In genomic region chr10:34205825-34206224, GRCm38 (mm10) we compare ENCODE assay signal across 8 mouse cellular contexts. TPM values are rescaled to one million over a fixed set of nuclear protein-coding genes. Genes with fewer than 3 reads are reported as not detected.
DNase-seq lines count a peak whose midpoint lies in the region; ATAC-seq and TF ChIP-seq lines count a peak whose summit lies in the region.

No protein-coding gene starts in this region.

- intact Hi-C loops in heart, adult 2 months (cut with DNase I) = no loop called here
- intact Hi-C loops in heart, postnatal 36 days (cut with DNase I) = loop anchor here (2.0 to 5.0 kb wide), 3 partner anchors 21 to 79 kb away; partner anchors contain the start of genes Calhm6 and Tspyl1

- no peak for TF ChIP-seq POLR2A in heart, adult 2 months (IDR thresholded peaks at IDR 0.05; ENCODE audit: insufficient read depth, low read depth, low read length)
- TF ChIP-seq POLR2A in bone marrow macrophage, adult 2 months (IDR thresholded peaks at IDR 0.05; ENCODE audit: borderline replicate concordance, low read depth, low read length) = no peak

- H3K79me2 ChIP-seq in heart, adult 2 months (replicated peaks; ENCODE audit: control insufficient read depth, insufficient read depth, low read length) = no peaks in the 10 kb centered on the region

- peak overlapping the region; percentile 23; the same call in 1 of the 2 replicates for H3K4me2 ChIP-seq in kidney, postnatal 0 days (ENCODE audit: low read length)
- peak overlapping the region; percentile 16; the same call in 1 of the 2 replicates for H3K4me2 ChIP-seq in liver, embryonic 12.5 days

- 0 out of 2 replicates have a peak, but pooled peaks have one; percentile 4 for TF ChIP-seq CTCF in heart, adult 2 months (IDR thresholded peaks at IDR 0.05)
- TF ChIP-seq CTCF in kidney, postnatal 0 days (IDR thresholded peaks at IDR 0.05; ENCODE audit: low read depth) = no peak
- no peak for TF ChIP-seq CTCF in bone marrow macrophage, adult 2 months (IDR thresholded peaks at IDR 0.05; ENCODE audit: low read depth, low read length)

- TF ChIP-seq EP300 in heart, adult 2 months (IDR thresholded peaks at IDR 0.05; ENCODE audit: insufficient read depth, low read depth, low read length) = no peak

- DNase-seq in heart, adult 2 months = no peak
- DNase-seq in heart, postnatal 36 days = no peak
- no peak for DNase-seq in kidney, postnatal 0 days (ENCODE audit: low spot score)
- DNase-seq in kidney, postnatal 4 days = no peak
- no peak for DNase-seq in frontal cortex, adult 2 months (ENCODE audit: extremely low spot score in 1 of 2, low spot score in 1 of 2)

- no peak overlapping the region; the same call in 1 of the 2 replicates for H3K27ac ChIP-seq in heart, adult 2 months
- no peak overlapping the region for H3K27ac ChIP-seq in kidney, postnatal 0 days
- no peak overlapping the region for H3K27ac ChIP-seq in bone marrow macrophage, adult 2 months (ENCODE audit: insufficient read depth, low read depth, low read length)
- H3K27ac ChIP-seq in liver, embryonic 12.5 days = no peak overlapping the region

- H3K4me3 ChIP-seq in heart, adult 2 months = no peak overlapping the region
- H3K4me3 ChIP-seq in kidney, postnatal 0 days (replicated peaks; ENCODE audit: low read depth, low read length) = 0 out of 2 replicates have a peak overlapping the region, but pooled peaks have one; percentile 62
- H3K4me3 ChIP-seq in bone marrow macrophage, adult 2 months (ENCODE audit: insufficient read depth, low read length) = peak overlapping the region; percentile 18; the same call in 1 of the 2 replicates
- no peak overlapping the region for H3K4me3 ChIP-seq in liver, embryonic 12.5 days

- H3K36me3 ChIP-seq in heart, adult 2 months (ENCODE audit: control insufficient read depth, insufficient read depth, low read length) = no peaks in the 10 kb centered on the region
- no peaks in the 10 kb centered on the region for H3K36me3 ChIP-seq in kidney, postnatal 0 days (ENCODE audit: insufficient read depth, low read length)
- no peaks in the 10 kb centered on the region for H3K36me3 ChIP-seq in liver, embryonic 12.5 days

- no peak overlapping the region for H3K9ac ChIP-seq in heart, adult 2 months (ENCODE audit: low read depth, low read length)
- no peak overlapping the region for H3K9ac ChIP-seq in kidney, postnatal 0 days (ENCODE audit: low read depth, low read length)
- no peak overlapping the region for H3K9ac ChIP-seq in liver, embryonic 12.5 days

- H3K9me3 ChIP-seq in kidney, postnatal 0 days (replicated peaks; ENCODE audit: low read length) = no peaks in the 10 kb centered on the region
- H3K9me3 ChIP-seq in liver, embryonic 12.5 days (replicated peaks) = no peaks in the 10 kb centered on the region

- ATAC-seq in kidney, postnatal 0 days (replicated peaks; ENCODE audit: low FRiP score, low read depth) = no peak
- no peak for ATAC-seq in liver, embryonic 12.5 days
- no peak for ATAC-seq in megakaryocyte-erythroid progenitor cell, adult 5-6 weeks (replicated peaks; ENCODE audit: low FRiP score, low TSS enrichment, poor library complexity, severe bottlenecking)

- H3K4me1 ChIP-seq in heart, adult 2 months (ENCODE audit: control insufficient read depth, insufficient read depth, low read length) = no peaks in the 10 kb centered on the region
- no peaks in the 10 kb centered on the region for H3K4me1 ChIP-seq in kidney, postnatal 0 days (replicated peaks; ENCODE audit: insufficient read depth, low read length)
- H3K4me1 ChIP-seq in bone marrow macrophage, adult 2 months (ENCODE audit: control insufficient read depth, insufficient read depth, low read length) = peaks cover 41% of the 10 kb centered on the region
- peaks cover 5% of the 10 kb centered on the region; the same call in 1 of the 2 replicates for H3K4me1 ChIP-seq in liver, embryonic 12.5 days

- WGBS in heart, adult 2 months = 90% methylated on average over 1 of the region's 1 CpGs
- WGBS in kidney, postnatal 0 days = 90% methylated on average over 1 of the region's 1 CpGs
- WGBS in liver, embryonic 12.5 days (ENCODE audit: insufficient replicate concordance) = 72% methylated on average over 1 of the region's 1 CpGs

- no peaks in the 10 kb centered on the region for H3K27me3 ChIP-seq in heart, adult 2 months (ENCODE audit: control insufficient read depth, insufficient read depth, low read length)
- no peaks in the 10 kb centered on the region for H3K27me3 ChIP-seq in kidney, postnatal 0 days (ENCODE audit: insufficient read depth, low read length)
- H3K27me3 ChIP-seq in liver, embryonic 12.5 days (replicated peaks) = peaks cover 33% of the 10 kb centered on the region

RNA-seq across cellular contexts. Expression of gene Dse, which starts 1.7 kb away (rescaled TPM):
- 1 to 10 TPM; 4.3 to 5.0 TPM for total RNA-seq in heart, adult 2 months (2021)
- polyA plus RNA-seq in heart, adult 2 months (2012; rRNA removed) = 3.2 and 5.2 TPM in 2 replicates
- 1 to 10 TPM; 5.8 to 6.4 TPM for total RNA-seq in heart, postnatal 36 days (2021)
- 17.4 and 19.1 TPM in 2 replicates for polyA plus RNA-seq in kidney, postnatal 0 days (2015; fragmentation: Nextera tagmentation; extraction: Ambion mirVana)
- 91.2 and 104 TPM in 2 replicates for polyA plus RNA-seq in bone marrow macrophage, adult 2 months (2012; ENCODE audit: insufficient read depth, insufficient read length, missing spikeins)
- 10.1 and 10.8 TPM in 2 replicates for polyA plus RNA-seq in liver, embryonic 12.5 days (2016; fragmentation: Nextera tagmentation; extraction: Ambion mirVana)
- 2.4 TPM in 1 of 2 replicates, not detected in the other for total RNA-seq in megakaryocyte-erythroid progenitor cell, adult 5-6 weeks (2014; fragmentation: Nextera tagmentation)
- 3.9 TPM in 1 of 2 replicates, not detected in the other for total RNA-seq in megakaryocyte-erythroid progenitor cell, adult 5-6 weeks (2017)
- 3.6 and 3.8 TPM in 2 replicates for polyA plus RNA-seq in frontal cortex, adult 2 months (2012; rRNA removed)

Comparison
In these comparisons a context has a peak if more than half of its experiments do, and no peak if none do; other contexts are left out.
1. H3K4me3 ChIP-seq: peak in kidney, postnatal 0 days (single experiment) and bone marrow macrophage, adult 2 months (single experiment); none in heart, adult 2 months (single experiment) and liver, embryonic 12.5 days (single experiment).